Mouse (Mus musculus): ENCODE measurements around the gene Tnp2. TPM values are rescaled to one million over a fixed set of nuclear protein-coding genes. Genes with fewer than 3 reads are reported as not detected.

Gene Tnp2
- total RNA-seq, 1 experiment from 2014 or later = not detected

Other genes with a start within 250 kb of the Tnp2 start
- gene Dexi, start 245.6 kb downstream of the Tnp2 start, total RNA-seq (2017) = 10.4 and 12.5 TPM in 2 replicates
- gene Clec16a, start 243.3 kb downstream of the Tnp2 start, total RNA-seq (2017) = 21.5 and 23.8 TPM in 2 replicates
- gene Socs1, start 3.1 kb downstream of the Tnp2 start, total RNA-seq (2017) = 3.5 and 3.7 TPM in 2 replicates
- not detected in 2 replicates for gene Prm3, start 2.3 kb upstream of the Tnp2 start, total RNA-seq (2017)
- gene Prm2, start 7.5 kb upstream of the Tnp2 start, total RNA-seq (2017) = not detected in 2 replicates
- gene Prm1, start 17.2 kb upstream of the Tnp2 start, total RNA-seq (2017) = not detected in 2 replicates
- gene Gm11172, start 24.3 kb upstream of the Tnp2 start, total RNA-seq (2017) = not detected in 2 replicates
- 0.47 and 0.61 TPM in 2 replicates for gene Rmi2, start 46.4 kb upstream of the Tnp2 start, total RNA-seq (2017)

All from neutrophil, adult 5-6 weeks (primary cell).